Mouse (Mus musculus) embryonic facial prominence, embryonic 12.5 days (tissue): ENCODE results near the gene Vash2. TPM values are rescaled to one million over a fixed set of nuclear protein-coding genes. Genes with fewer than 3 reads are reported as not detected.
"Not testable (repeated sequence)": the region's sequence is repeated elsewhere in the genome, so short reads cannot be mapped to it uniquely, and the experiment has no call there.

ENCODE experiments used
- ATAC-seq: fragments of 200-750 bp; cut with Nextera tagmentation; 2 replicates; pipeline ENCODE4 v1.8.0; 2017; ENCODE audit not compliant: insufficient number of reproducible peaks, insufficient read depth, low FRiP score, low TSS enrichment
- H3K27ac ChIP-seq: fragments of 300-500 bp; sonication (generic); 2 replicates; pipeline ENCODE4 v1.5.1; 2016; ENCODE audit warnings: mild to moderate bottlenecking
- H3K27me3 ChIP-seq: fragments of 300-500 bp; sonication (generic); 2 replicates; pipeline ENCODE4 v1.6.1; 2016; ENCODE audit warnings: mild to moderate bottlenecking, moderate library complexity
- H3K36me3 ChIP-seq: fragments of 300-500 bp; sonication (generic); 2 replicates; pipeline ENCODE4 v1.6.1; 2016; ENCODE audit warnings: mild to moderate bottlenecking
- H3K4me1 ChIP-seq: fragments of 300-500 bp; sonication (generic); 2 replicates; pipeline ENCODE4 v1.6.1; 2016
- H3K4me2 ChIP-seq: fragments of 300-500 bp; sonication (generic); replicated peaks from 2 replicates; pipeline ENCODE4 v1.6.1; 2016; ENCODE audit warnings: mild to moderate bottlenecking, moderate library complexity
- H3K4me3 ChIP-seq: fragments of 300-500 bp; sonication (generic); 2 replicates; pipeline ENCODE4 v1.5.1; 2016; ENCODE audit warnings: mild to moderate bottlenecking
- H3K9ac ChIP-seq: fragments of 300-500 bp; sonication (generic); 2 replicates; pipeline ENCODE4 v1.6.1; 2016; ENCODE audit warnings: mild to moderate bottlenecking, moderate library complexity
- H3K9me3 ChIP-seq: fragments of 300-500 bp; sonication (generic); 2 replicates; pipeline ENCODE4 v1.6.1; 2016; ENCODE audit warnings: mild to moderate bottlenecking, moderate library complexity
- WGBS: fragments of 180-500 bp; shearing (Covaris S2); methylation state at CpG from one replicate; pipeline ENCODE4 v1.1.7; 2016; 5-methylcytosine and 5-hydroxymethylcytosine counted together
- polyA plus RNA-seq: library from polyadenylated mRNA; unstranded; fragments of >200 nt; fragmentation: Nextera tagmentation; extraction: Ambion mirVana; gene quantifications from 2 replicates; pipeline ENCODE4 v1.2.1, GENCODE M21; 2016

Vash2 gene
- polyA plus RNA-seq, 1 experiment from 2014 or later = 82.5 TPM

DNA sequence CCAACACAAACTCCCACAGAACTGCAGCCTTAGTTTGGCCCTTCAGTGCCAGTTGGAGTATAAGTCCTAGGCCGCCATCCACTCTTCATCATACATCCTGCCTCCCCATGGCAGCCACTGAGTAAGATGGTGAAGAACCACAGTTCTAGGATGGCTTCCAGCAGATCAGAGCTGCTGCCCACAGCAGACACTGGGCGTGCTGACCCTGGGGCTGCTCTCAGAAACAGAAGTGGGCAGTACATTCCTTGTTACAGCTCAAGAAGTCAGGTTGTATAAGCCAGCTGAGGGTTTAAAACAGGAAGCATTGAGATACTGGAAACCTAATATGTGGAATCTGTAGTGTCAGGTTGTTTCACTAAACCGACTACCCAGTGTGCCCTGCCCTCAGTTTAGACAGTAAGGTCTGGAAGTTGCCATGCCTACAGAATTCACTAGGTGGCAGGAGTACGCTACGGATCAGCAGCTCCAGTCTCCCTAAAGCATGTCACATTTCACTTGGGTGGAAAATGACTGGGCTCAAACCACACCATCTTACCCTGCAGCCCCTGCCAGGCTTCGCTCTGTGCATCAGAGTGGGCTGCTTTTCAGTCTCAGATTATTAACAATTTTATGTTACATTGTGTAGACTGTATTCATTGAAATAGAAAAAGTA lies 34.9 kb downstream of the Vash2 start:
- peak; percentile 73 for ATAC-seq
- no peak overlapping the region for H3K4me2 ChIP-seq
- 47% methylated on average over 6 of the region's 6 CpGs for WGBS
- no peaks in the 10 kb centered on the region for H3K9me3 ChIP-seq
- no peaks in the 10 kb centered on the region for H3K4me1 ChIP-seq
- no peaks in the 10 kb centered on the region for H3K27me3 ChIP-seq
- H3K27ac ChIP-seq = no peak overlapping the region
- no peak overlapping the region for H3K4me3 ChIP-seq
- H3K9ac ChIP-seq = no peak overlapping the region
- peaks cover 88% of the 10 kb centered on the region for H3K36me3 ChIP-seq

DNA sequence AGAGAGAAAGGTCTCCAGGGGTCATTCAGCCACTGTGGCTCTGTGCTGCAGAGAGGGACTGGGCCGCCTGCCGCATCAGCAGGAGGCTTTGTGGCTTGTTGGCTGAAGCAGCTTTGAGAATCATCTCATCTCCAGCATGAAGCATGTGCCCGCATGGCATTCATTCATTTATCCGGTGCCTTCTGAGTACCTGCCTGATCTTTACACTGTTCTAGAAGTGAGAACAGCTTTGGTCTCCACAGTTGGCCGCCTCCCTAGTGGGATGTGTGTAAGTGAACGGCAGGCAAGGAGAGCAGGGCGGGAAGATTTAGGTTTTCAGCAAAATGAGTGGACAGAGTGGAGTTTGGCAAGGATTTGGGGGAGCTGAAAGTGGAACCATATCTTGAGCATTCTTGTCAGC lies 39.3 kb downstream of the Vash2 start:
- no peak overlapping the region for H3K4me3 ChIP-seq
- no peak overlapping the region for H3K27ac ChIP-seq
- H3K9ac ChIP-seq = no peak overlapping the region
- H3K36me3 ChIP-seq = peaks cover 68% of the 10 kb centered on the region
- H3K27me3 ChIP-seq = no peaks in the 10 kb centered on the region
- 83% methylated on average over 7 of the region's 7 CpGs for WGBS
- H3K4me2 ChIP-seq = no peak overlapping the region
- H3K9me3 ChIP-seq = no peaks in the 10 kb centered on the region
- no peaks in the 10 kb centered on the region for H3K4me1 ChIP-seq
- ATAC-seq = no peak

DNA sequence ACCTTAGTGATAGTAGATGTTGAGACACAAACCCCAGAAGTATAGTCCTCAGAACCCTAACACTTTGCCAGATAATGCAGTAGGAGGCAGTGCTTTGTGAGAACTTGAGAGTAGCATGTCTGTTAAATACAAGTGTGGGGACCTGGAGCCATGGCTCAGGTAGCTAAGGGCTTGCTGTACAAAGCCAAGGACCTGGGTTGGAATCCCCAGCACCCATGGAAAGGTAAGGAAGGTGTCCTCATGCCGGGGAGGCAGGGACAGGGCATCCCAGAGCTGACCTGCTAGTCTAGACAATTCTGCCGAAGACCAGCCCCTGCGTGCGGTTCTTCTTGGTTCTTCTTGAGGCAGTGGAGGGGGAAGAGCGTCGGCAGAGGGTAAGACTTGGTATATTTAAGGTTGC lies 48.9 kb downstream of the Vash2 start:
- Histone ChIP-seq H3K9me3 (no peaks in the 10 kb centered on the region), H3K27ac (no peak overlapping the region), H3K9ac (no peak overlapping the region), H3K4me2 (no peak overlapping the region), H3K36me3 (peaks cover 19% of the 10 kb centered on the region), H3K4me3 (no peak overlapping the region), H3K4me1 (peaks cover 14% of the 10 kb centered on the region; the same call in 1 of the 2 replicates), H3K27me3 (no peaks in the 10 kb centered on the region)
- no peak for ATAC-seq
- 85% methylated on average over 6 of the region's 6 CpGs for WGBS

DNA sequence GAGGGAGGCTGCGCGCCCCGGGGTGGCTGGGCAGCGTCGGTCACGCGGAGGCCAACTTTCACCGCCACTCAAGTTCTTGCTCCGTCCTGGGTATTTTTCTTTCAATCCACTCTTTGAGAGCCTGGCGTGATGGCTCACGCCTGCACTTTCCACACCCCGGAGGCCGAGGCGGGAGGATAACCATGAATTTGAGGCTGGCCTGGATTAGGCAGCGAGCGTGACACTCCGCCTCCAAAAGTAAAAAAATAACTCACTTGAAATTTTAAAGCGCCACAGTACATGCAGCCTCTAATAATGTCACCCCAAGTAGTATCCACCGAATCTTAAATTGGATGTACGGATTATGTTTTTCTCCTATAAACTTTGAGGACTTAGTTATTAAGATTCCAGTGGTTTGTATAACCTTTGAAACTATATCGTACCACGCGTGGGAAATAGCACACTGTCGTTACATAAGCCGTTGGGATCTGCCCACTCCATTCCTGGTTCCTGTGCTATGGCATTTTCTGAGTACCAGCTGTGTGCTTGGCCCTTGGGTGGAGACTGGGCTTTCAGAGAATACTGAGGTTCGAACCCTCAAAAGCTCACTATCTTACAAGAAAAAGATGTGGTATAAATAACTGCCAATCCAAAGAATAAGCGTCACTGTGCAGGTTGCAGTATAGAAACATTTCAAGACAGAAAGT lies 49.9 kb downstream of the Vash2 start:
- H3K36me3 ChIP-seq = peaks cover 9% of the 10 kb centered on the region
- peak overlapping the region; percentile 99 for H3K27ac ChIP-seq
- H3K4me3 ChIP-seq = peak overlapping the region; percentile 70
- 6% methylated on average over 27 of the region's 27 CpGs for WGBS
- ATAC-seq = no peak
- no peaks in the 10 kb centered on the region for H3K27me3 ChIP-seq
- H3K9ac ChIP-seq = peak overlapping the region; percentile 85
- no peaks in the 10 kb centered on the region for H3K9me3 ChIP-seq
- peaks cover 14% of the 10 kb centered on the region; the same call in 1 of the 2 replicates for H3K4me1 ChIP-seq
- H3K4me2 ChIP-seq = peak overlapping the region; percentile 72

DNA sequence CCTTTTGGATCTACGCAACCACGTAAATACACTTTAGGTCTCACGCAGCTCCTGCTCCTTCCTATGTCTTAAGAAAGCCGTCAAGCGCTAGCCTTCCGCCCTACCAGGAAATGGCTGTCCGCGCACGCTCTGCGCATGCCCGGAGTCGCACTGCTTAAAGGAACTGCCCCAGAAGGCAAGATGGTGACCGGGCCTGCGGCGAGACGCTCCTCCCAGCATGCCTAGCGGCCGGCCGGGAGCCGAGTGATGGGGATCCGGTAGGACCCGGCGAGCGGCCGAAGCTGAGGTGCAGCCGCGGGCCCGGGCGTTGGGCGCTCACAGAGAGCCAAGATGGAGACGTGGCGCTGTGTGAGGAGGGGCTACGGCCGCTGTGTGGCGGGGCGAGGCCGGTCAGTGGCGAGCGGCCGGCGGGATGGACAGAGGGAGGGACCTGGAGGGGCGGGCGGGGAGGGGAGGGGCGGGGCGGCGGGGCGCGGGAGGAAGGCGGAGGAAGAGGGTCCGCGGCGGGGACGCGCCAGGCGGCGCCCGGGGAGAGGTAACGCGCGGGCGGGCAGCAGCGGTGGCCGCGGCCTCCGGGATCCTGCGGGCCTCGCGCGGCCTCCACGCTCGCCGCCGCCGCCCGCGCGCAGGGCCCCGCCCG lies 50.6 kb downstream of the Vash2 start:
- no peaks in the 10 kb centered on the region for H3K27me3 ChIP-seq
- peak overlapping the region; percentile 70 for H3K4me3 ChIP-seq
- H3K9ac ChIP-seq = peak overlapping the region; percentile 85
- H3K4me2 ChIP-seq = peak overlapping the region; percentile 72
- H3K4me1 ChIP-seq = peaks cover 14% of the 10 kb centered on the region; the same call in 1 of the 2 replicates
- H3K27ac ChIP-seq = peak overlapping the region; percentile 99
- H3K36me3 ChIP-seq = 0 out of 2 replicates have a peak, but pooled peaks cover 4% of the 10 kb centered on the region
- under 1% methylated on average over 41 of the region's 79 CpGs for WGBS
- ATAC-seq = peak; percentile 96
- H3K9me3 ChIP-seq = no peaks in the 10 kb centered on the region

DNA sequence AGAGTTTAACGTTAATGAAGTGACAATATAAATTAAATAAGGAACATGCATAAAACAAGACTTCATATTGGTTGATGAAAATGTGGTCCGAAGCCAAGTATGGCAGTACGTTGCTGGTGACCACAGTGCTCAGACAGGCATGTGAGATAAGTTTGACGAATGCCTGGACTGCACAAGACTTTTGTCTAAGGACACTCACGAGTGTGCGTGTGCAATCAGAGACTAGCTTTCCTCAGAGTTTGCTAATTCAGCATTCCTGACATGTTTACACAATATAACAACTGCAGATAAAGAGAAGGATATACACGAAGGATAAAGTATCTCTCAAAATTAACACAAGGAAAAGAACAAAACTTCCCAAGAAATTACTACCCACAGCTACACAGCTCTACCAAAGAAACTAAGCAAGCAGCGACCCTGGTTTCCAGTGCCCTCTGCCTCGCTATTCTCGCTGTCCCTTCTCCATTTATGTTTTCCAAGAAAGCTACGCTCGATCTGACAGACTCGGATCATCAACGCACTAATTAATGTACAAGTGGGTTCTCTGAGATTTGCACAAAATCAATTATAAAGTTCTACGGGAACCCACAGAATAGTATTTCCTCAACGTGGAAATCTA lies 51.2 kb downstream of the Vash2 start:
- peak overlapping the region; percentile 85 for H3K9ac ChIP-seq
- ATAC-seq = peak; percentile 18; the same call in 1 of the 2 replicates
- no peaks in the 10 kb centered on the region for H3K9me3 ChIP-seq
- H3K27ac ChIP-seq = peak overlapping the region; percentile 99
- no peaks in the 10 kb centered on the region for H3K27me3 ChIP-seq
- H3K36me3 ChIP-seq = 0 out of 2 replicates have a peak, but pooled peaks cover 2% of the 10 kb centered on the region
- peaks cover 14% of the 10 kb centered on the region; the same call in 1 of the 2 replicates for H3K4me1 ChIP-seq
- peak overlapping the region; percentile 70 for H3K4me3 ChIP-seq
- 26% methylated on average over 16 of the region's 16 CpGs for WGBS
- peak overlapping the region; percentile 72 for H3K4me2 ChIP-seq

DNA sequence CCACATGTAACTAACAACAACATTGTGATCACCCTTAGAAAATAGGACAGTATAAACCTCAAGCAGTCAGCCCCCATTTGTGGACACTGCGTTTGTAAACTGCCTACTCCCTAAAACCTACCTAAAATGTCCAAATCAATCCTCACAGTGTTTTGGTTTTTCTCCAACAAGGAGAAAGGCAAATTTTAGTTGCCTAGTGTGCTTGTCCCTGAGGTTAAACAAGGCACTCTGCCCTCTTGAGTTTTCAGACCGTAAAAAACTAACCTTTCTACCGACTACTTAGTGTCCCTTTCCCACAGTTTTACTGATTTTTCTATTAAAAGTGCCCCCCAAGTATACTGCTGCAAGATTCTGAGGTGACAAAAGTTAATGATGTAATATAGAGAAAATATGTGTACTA lies 51.8 kb downstream of the Vash2 start:
- Histone ChIP-seq H3K4me3 (no peak overlapping the region), H3K27me3 (no peaks in the 10 kb centered on the region), H3K4me2 (peak overlapping the region; percentile 72), H3K27ac (no peak overlapping the region), H3K36me3 (no peaks in the 10 kb centered on the region), H3K9me3 (no peaks in the 10 kb centered on the region), H3K9ac (no peak overlapping the region), H3K4me1 (peaks cover 14% of the 10 kb centered on the region; the same call in 1 of the 2 replicates)
- no peak for ATAC-seq
- 91% methylated on average over 3 of the region's 3 CpGs for WGBS

DNA sequence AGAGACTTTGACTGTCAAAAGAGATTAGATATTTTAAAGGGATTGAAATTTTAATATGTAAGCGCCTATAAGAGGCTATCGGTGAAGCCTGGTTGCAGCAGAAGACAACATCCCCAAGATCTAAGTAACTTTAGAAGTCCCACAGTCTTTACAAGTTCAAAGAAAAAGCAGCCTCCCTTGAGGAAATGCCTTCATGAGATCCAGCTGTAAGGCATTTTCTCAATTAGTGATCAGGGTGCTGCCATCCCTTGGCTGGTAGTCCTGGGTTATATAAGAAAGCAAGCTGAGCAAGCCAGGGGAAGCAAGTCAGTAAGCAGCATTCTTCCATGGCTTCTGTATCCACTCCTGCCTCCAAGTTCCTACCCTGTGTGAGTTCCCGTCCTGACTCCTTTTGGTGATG lies 54.3 kb downstream of the Vash2 start, which contains the start of gene Angel2:
Angel2 (plus strand) TSS at position 301 of the 400 bp plus-strand sequence.
- not testable (repeated sequence) for H3K36me3 ChIP-seq, H3K9ac ChIP-seq, H3K27ac ChIP-seq, H3K4me2 ChIP-seq, ATAC-seq, H3K4me3 ChIP-seq, H3K27me3 ChIP-seq, H3K4me1 ChIP-seq, H3K9me3 ChIP-seq
- WGBS = 75% methylated on average over 3 of the region's 3 CpGs

DNA sequence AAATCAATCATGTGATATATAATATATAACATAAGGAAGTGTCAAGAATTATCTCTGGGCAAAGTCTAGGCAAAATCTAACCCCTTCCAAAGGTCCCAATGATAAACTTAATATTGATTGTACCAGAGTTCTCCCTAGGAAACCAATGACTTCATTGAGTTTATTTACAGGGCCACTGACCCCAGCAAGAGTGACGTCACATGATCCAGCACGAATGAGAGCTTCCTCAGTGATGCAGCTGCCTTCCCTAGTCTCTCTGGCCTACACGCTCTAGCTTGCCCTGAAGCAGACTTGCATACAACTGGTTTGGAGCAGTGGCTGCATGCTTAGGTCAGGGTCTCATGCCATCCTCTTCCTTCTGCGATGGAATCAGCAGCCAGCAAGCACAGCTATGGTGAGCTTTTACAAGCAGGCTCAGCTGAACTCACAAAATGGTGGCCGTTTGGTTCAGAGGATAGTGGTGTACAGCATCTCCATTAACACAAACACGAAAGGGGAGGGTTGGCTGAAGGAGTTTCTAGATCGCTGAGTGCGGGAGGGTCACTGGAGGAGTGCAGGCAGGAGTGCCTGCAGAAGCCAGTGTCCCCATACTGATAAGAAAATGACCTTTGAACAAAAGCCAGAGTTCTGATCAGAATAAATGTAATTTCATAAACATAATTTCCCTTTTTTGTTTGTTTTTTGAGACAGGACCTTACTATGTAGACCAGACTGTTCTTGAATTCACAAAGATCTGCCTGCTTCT lies 59.2 kb downstream of the Vash2 start:
- Histone ChIP-seq H3K36me3 (no peaks in the 10 kb centered on the region), H3K4me2 (no peak overlapping the region), H3K9me3 (no peaks in the 10 kb centered on the region), H3K27me3 (no peaks in the 10 kb centered on the region), H3K4me3 (no peak overlapping the region), H3K9ac (no peak overlapping the region), H3K4me1 (no peaks in the 10 kb centered on the region), H3K27ac (no peak overlapping the region)
- no peak for ATAC-seq
- 63% methylated on average over 8 of the region's 8 CpGs for WGBS

DNA sequence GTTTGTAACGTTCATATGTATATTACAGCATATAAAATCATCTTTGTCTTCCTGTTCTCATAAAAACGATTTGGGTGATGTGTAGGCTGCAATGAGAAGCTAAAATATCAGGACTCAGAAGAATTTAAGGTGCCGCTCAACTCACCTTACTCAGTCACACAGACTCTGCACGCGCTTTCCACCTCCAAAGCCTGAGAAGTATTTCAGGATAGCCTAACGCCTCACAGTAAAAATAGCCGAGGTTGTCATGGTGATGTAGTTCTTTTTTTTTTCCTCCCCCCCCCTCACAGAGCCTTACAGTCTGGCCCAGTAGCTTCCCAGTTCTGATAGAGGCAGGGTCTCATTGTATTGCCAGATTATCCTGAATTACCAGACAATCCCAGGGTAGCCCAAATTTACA lies 60.2 kb downstream of the Vash2 start:
- 63% methylated on average over 7 of the region's 7 CpGs for WGBS

DNA sequence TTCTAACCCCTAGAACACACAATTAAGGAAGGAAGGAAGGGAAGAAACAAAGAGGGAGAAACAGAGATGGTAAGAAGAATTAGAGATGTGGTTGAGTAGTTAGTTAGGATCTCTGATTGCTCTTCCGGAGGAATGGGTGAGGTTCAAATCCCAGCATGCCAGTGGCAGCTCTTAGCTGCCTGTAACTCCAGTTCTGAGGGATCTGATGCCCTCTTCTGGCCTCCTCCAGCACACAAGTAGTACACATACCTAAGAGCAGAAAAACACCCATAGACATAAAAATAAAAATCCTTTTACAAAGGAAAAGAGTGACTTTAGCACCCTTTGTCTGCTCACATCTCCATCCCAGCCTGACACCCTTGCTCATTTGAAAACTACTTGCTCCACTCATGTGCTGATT lies 66.5 kb downstream of the Vash2 start:
- Histone ChIP-seq H3K36me3 (no peaks in the 10 kb centered on the region), H3K9ac (no peak overlapping the region), H3K4me1 (peaks cover 12% of the 10 kb centered on the region; the same call in 1 of the 2 replicates), H3K4me2 (no peak overlapping the region), H3K4me3 (no peak overlapping the region), H3K27ac (no peak overlapping the region), H3K9me3 (no peaks in the 10 kb centered on the region), H3K27me3 (no peaks in the 10 kb centered on the region)
- 43% methylated on average over 1 of the region's 1 CpGs for WGBS
- no peak for ATAC-seq

More for the DNA sequence above, 60.2 kb downstream of the Vash2 start:
- H3K36me3 ChIP-seq = no peaks in the 10 kb centered on the region
- H3K9me3 ChIP-seq = no peaks in the 10 kb centered on the region
- ATAC-seq = no peak
- no peaks in the 10 kb centered on the region for H3K4me1 ChIP-seq
- H3K9ac ChIP-seq = no peak overlapping the region
- H3K4me2 ChIP-seq = no peak overlapping the region
- H3K4me3 ChIP-seq = no peak overlapping the region
- no peaks in the 10 kb centered on the region for H3K27me3 ChIP-seq
- H3K27ac ChIP-seq = no peak overlapping the region
